Mouse (Mus musculus) c-Kit-positive CD71-positive TER-119-positive erythroid progenitor cells, embryonic 14.5 days (primary cell): ENCODE measurements around the gene Eif5a.
"Not testable (repeated sequence)": the region's sequence is repeated elsewhere in the genome, so short reads cannot be mapped to it uniquely, and the experiment has no call there.

ENCODE experiments used
- DNase-seq: peaks from one replicate; pipeline ENCODE4 v3.0.0-alpha.2; 2013; ENCODE audit warnings: low spot score

Gene Eif5a

DNA sequence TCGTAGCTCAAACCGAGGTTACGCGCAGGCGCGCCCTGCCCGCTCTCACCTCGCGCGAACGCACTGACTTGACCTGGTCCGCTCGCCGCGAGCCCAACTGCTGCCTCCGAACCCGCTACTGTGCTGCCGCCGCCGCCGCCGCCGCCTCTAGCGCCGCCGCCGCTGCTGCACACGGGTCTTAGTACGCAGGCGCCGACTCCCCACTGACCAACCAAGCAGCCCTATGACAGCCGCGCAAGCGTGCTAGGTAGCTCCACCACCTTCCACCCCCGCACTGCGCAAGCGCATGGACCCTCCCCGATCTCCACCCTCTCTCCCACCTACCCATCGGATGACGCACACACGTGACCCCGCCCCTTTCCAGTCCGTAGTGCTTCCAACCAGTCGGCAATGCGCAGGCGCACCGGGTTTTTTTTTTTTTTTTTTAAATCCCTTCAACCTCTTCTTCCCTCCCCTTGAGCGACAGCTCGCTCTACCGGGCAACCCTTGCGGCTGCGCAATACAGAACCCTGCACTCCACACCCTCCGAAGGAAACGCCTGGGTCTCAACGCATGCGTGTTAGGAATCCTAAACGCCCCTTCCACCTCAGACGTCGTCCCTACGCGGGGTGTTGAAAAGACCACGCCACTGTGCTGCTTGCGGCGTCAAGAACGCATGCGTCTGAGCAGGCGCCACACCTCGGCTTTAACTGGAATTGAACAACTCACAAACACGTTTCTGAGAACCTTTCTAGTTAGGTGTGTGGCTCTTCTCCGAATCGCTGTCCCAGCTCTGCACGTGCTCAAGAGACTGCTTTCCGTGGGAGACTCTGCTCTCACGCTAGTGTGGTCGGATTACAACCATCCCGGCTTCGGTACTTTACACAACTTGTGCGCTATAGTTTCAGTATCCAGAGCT is at the start of gene Eif5a:
Gene Eif5a (minus strand): TSS at position 845 of the 898 bp plus-strand sequence.
- DNase-seq = peak; percentile 100

DNA sequence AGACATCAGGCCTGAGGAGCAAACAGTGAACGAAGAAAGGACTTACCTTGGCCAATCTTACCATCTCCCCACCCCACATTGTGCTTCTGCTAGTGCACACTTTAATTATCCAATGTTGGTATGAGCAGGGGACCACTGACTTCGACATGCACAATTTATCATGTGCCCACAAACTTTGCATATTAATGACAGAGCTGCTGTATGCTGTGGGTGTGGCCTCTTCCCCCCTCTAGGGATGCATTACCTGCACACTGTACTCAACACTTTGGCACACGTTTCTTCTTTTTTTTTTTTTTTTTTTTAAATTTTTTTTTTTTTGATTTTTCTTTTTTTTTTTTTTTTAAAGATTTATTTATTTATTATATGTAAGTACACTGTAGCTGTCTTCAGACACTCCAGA is 49.0 kb upstream of the Eif5a start:
- DNase-seq = no peak

DNA sequence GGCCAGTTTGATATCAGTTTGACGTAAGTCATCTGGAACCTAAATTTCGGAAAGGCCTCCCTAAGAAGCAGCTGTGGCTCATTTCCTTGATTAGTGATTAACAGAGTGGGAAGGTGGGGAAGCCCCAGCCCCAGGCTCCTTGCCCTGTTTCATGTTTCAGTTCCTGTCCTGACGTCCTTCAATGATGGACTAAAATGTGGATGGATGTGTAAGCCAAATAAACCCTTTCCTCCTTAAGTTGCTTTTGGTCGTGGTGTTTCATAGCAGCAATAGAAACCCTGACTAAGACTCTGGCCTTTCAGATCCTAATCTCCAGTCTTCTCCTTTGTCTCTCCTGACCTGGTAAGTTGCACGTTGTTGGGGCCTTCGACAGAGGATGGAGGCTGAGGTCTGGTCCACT is 48.5 kb upstream of the Eif5a start:
- DNase-seq = no peak

DNA sequence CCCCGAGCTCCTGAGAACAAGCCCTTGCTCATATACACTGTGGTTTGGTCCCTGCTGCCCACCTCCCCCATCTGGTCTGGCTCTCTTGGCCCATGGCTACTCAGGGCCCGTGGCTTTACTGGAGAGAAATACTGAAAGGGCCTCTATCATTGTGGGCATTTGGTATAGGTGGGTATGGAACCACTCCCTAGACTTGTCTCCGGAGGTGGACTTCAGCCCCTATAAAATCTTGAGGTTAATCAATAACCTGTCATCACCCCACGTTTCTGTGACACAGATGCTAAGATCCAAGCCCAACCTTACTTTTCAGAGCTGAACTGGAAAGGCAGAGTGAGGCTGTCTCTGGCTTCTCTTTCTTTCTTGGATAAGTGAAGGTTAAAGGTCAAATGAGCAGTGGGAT is 47.0 kb upstream of the Eif5a start:
- DNase-seq = no peak

DNA sequence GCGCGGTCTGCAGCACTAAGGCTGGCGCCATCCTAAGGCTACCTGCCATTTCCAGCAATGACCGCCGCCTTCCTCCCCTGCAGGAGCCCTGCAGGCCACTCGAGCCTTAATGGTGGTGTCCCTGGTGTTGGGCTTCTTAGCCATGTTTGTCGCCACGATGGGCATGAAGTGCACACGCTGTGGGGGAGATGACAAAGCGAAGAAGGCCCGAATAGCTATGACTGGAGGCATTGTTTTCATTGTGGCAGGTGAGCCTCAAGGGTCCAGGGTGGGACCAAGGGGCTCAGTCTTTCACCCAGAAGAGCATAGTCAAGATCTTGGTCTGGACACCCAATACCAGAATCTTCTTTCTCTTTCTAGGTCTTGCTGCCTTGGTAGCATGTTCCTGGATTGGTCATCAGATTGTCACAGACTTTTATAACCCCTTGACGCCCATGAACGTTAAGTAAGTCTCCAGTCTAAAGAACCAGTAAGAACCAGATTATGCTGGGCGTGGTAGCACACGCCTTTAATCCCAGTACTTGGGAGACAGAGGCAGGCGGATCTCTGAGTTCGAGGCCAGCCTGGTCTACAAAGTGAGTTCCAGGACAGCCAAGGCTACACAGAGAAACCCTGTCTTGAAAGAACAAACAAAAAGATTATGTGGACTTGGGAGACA is 45.2 kb upstream of the Eif5a start:
- no peak for DNase-seq

DNA sequence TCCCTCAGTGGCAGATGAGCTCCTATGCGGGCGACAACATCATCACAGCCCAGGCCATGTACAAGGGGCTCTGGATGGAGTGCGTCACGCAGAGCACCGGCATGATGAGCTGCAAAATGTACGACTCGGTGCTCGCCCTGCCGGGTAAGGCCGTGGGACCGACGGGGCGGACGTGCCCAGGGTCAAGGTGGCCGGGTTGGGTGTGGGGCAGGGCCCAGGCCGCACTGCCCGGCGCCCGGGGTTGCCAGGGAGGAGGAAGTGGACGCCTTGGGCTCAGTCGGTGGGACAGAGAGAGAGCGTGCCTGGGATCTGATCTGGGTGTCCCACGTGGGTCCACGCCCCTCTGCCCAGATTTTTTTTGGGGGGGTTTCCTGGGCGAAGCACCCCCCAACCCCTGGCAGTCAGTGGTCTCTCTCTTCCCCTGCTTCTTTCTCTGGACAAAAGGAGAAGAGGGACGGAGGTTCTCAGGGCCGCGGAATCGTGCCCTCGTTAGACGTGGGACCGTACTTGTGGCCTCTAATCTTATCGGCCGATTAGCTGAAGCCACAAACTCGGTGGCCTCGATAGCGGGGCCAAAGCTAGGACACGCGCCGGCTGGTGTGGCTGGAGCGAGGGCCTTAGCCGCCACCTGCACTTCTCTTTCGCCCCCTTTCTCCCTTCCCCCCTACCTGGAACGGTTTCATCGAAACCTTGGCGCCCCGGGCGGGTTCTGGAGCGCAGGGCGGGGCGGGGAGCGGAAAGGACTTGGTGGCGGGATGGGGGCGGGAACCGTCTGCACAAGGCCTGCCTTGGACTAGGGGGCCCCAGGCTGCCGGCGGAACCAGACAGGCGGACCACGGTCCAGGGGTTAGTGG is 44.5 kb upstream of the Eif5a start:
- no peak for DNase-seq

DNA sequence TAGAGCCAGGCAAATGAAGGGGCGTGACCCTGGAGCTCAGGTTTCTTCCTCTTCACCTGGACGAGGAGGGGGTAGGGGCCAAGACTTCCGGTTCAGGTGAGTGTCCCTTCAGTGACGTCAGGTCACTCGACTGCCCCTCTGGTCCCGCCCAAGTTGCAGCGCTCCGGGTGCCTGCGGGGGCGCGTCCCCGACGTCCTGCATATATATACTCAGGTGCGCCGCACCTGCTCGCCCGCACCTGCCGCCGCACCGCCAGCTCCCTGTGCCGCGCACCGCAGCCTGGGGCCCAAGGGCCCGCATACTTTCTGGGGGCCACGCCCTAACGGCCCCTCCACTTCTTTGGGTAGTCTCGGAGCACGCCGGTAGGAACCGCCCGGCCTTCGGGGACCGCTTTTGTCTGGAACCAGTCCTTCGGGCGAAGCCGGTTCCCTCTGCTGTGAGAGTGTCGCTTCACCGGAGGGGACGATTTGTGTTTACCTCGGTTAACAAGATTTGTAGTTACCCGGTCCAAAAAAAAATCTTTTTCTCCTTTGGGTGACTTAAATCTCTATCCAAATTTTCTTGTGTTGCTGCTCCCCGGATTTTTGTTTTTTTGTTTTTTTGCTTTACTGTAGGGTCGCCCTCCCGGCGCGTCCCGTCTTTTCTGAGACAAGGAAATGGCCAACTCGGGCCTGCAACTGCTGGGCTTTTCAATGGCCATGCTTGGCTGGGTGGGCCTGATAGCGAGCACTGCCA is 43.7 kb upstream of the Eif5a start:
- DNase-seq = no peak

- no peak for DNase-seq
Observed at GRCm38 (mm10) chr11:69964650-69965270, 43.0 kb upstream of the Eif5a start, which contains the start of gene Cldn7. Gene Cldn7 (plus strand): TSS chr11:69964779.

GRCm38 (mm10) chr11:69961841-69962240 is 40.1 kb upstream of the Eif5a start:
- DNase-seq = no peak

DNA sequence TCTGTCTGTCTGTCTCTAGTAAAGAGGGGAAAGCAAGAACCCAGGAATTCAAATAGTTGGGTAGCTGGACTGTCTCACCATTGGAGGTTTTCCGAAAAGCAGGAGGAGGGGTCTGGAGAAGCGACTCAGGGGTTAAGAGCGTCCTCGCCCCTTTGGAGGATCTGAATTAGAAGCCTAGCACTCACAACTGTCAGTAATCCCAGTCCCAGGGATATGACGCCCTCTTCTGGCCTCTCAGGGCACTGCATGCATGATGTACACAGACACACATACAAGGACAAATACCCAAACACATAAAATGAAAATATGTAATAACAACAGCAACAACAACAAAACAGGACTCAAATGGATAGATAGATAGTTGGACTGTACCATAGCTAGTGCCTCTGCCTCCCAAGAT is 38.9 kb upstream of the Eif5a start:
- no peak for DNase-seq

DNA sequence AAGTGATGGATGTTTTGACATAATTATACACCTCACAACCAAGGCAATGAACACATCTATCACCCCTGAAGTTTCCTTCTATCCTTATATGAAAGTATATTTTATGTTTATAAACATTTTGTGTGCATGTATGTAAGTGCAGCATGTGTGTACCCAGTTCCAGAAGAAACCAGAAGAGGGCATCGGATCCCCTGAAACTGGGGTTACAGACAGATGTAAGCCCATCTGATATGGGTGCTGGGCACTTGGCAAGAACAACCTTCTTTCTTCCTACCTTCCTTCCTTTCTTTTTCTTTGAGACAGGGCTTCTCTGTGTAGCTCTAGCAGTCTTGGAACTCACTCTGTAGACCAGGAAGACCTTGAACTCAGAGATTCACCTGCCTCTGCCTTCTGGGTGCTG is 34.5 kb upstream of the Eif5a start:
- DNase-seq = no peak

DNA sequence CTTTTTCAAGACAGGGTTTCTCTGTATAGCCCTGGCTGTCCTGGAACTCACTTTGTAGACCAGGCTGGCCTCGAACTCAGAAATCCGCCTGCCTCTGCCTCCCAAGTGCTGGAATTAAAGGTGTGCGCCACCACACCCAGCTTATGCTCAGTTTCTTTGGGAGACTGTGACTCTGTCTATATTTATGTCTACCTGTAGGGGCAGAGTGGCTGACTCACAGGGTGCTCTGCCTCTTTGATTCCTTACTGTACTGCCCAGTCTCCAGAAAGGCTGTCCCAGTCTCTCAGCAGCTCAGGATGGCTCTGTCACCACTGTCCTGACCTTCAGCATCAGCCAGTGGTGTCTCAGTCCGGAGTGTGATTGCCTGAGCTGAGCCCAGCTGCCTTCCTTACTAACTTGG is 33.9 kb upstream of the Eif5a start:
- not testable (repeated sequence) for DNase-seq

- DNase-seq = no peak
Observed at GRCm38 (mm10) chr11:69953267-69953915, 31.6 kb upstream of the Eif5a start.

GRCm38 (mm10) chr11:69952274-69952673 is 30.5 kb upstream of the Eif5a start:
- DNase-seq = no peak

- DNase-seq = no peak
Observed at GRCm38 (mm10) chr11:69950807-69951459, 29.2 kb upstream of the Eif5a start.

- peak; percentile 91 for DNase-seq
Observed at GRCm38 (mm10) chr11:69948763-69949150, 27.0 kb upstream of the Eif5a start.

- DNase-seq = peak; percentile 96
Observed at GRCm38 (mm10) chr11:69948066-69948762, 26.5 kb upstream of the Eif5a start, which contains the start of gene Slc2a4. Gene Slc2a4 (minus strand): TSS chr11:69948188.

DNA sequence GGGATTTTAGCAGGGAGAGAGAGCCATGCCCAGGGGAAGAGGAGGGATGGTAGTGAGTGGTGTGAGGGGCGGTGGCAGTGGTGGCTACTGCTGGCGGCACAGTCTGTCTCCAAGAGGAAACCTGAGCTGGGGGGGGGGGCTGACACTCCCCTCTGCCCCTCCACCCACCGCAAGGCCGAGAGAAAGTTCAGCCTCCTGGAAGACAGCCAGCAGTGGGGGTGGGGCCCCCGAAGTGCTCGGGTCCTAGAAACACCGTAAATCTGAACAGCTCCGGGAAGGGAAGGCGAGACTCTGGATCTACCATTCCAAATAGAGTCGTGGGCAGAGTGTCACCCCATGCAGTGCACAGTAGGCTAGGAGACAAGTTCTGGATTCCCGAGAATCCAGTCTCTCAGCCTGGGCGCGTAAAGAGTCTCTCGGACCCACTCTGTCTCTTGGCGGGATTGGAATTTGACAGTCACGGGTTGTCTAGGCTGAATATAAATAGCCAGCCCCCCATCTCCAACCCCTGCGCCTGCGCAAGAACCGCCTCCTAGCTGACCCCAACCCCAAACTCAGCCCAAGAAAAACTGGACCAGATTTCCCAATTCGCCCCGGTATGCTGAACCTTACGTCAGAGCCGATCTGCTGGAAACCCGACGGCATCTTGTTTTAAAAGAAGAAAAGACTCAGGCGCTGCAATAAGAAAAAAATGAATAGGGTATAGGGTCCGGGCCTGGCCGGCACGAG is 25.7 kb upstream of the Eif5a start:
- DNase-seq = peak; percentile 33
